Mouse (Mus musculus): ENCODE measurements around the gene Myl10.

GRCm38 (mm10) chr5:136718656-136719055 is 25.7 kb downstream of the Myl10 start:
- TF ChIP-seq CTCF (IDR thresholded peaks at IDR 0.05; ENCODE audit: insufficient read depth, low read depth, low read length) (no peak), POLR2A (IDR thresholded peaks at IDR 0.05; ENCODE audit: insufficient read depth, low read depth, low read length) (no peak)
